Comparison of ENCODE assay signal across 24 mouse cellular contexts in genomic region chr6:22012501-22012900, GRCm38 (mm10).
"Had no signal": no experiment of that assay in that cellular context is flagged by ENCODE, and none has a peak within 500 bp of the region (broad histone marks: within the 10 kb centered on the region; RNA-seq: fewer than 3 reads in every experiment).

No protein-coding gene starts in this region.

- ATAC-seq: forebrain, embryonic 15.5 days; forebrain, postnatal 0 days; hindbrain, postnatal 0 days; intestine, embryonic 16.5 days had no signal

- H3K4me3 ChIP-seq: forebrain, embryonic 15.5 days; heart, embryonic 13.5 days; heart, embryonic 15.5 days; hindbrain, embryonic 13.5 days; hindbrain, embryonic 15.5 days; kidney, embryonic 15.5 days; limb, embryonic 13.5 days; limb, embryonic 15.5 days; liver, embryonic 13.5 days; liver, embryonic 15.5 days had no signal

- H3K27me3 ChIP-seq: forebrain, embryonic 15.5 days; heart, embryonic 13.5 days; heart, embryonic 15.5 days; hindbrain, embryonic 13.5 days; hindbrain, embryonic 15.5 days; kidney, embryonic 15.5 days; limb, embryonic 13.5 days; limb, embryonic 15.5 days; liver, embryonic 13.5 days; liver, embryonic 15.5 days had no signal

- H3K4me2 ChIP-seq: forebrain, embryonic 15.5 days; heart, embryonic 13.5 days; heart, embryonic 15.5 days; hindbrain, embryonic 13.5 days; hindbrain, embryonic 15.5 days; kidney, embryonic 15.5 days; limb, embryonic 13.5 days; limb, embryonic 15.5 days; liver, embryonic 13.5 days; liver, embryonic 15.5 days had no signal

- H3K9ac ChIP-seq: forebrain, embryonic 15.5 days; forebrain, postnatal 0 days; heart, embryonic 13.5 days; heart, embryonic 15.5 days; hindbrain, embryonic 13.5 days; hindbrain, embryonic 15.5 days; kidney, embryonic 15.5 days; limb, embryonic 13.5 days; limb, embryonic 15.5 days; liver, embryonic 13.5 days; liver, embryonic 15.5 days had no signal

- H3K27ac ChIP-seq: forebrain, embryonic 15.5 days; heart, embryonic 13.5 days; heart, embryonic 15.5 days; hindbrain, embryonic 13.5 days; hindbrain, embryonic 15.5 days; hindbrain, postnatal 0 days; kidney, embryonic 15.5 days; kidney, postnatal 0 days; limb, embryonic 13.5 days; limb, embryonic 15.5 days; liver, embryonic 13.5 days; liver, embryonic 15.5 days had no signal

- DNase-seq: forebrain, postnatal 0 days; gastrocnemius, postnatal 14 days; gastrocnemius, postnatal 36 days; heart, postnatal 10 days; heart, postnatal 36 days; kidney, adult 11 months; kidney, postnatal 14 days; kidney, postnatal 36 days; layer of hippocampus, adult 9-11 months; layer of hippocampus, postnatal 36 days; left cerebral cortex, postnatal 4 days; liver, embryonic 13.5 days had no signal

- H3K36me3 ChIP-seq: forebrain, embryonic 15.5 days; heart, embryonic 13.5 days; heart, embryonic 15.5 days; hindbrain, embryonic 13.5 days; hindbrain, embryonic 15.5 days; liver, embryonic 13.5 days; liver, embryonic 15.5 days had no signal

- H3K9me3 ChIP-seq: forebrain, embryonic 15.5 days; heart, embryonic 13.5 days; heart, embryonic 15.5 days; hindbrain, embryonic 13.5 days; hindbrain, embryonic 15.5 days; kidney, embryonic 15.5 days; limb, embryonic 13.5 days; limb, embryonic 15.5 days; liver, embryonic 13.5 days; liver, embryonic 15.5 days had no signal

- H3K4me1 ChIP-seq: forebrain, embryonic 15.5 days; heart, embryonic 15.5 days; hindbrain, embryonic 13.5 days; hindbrain, embryonic 15.5 days; liver, embryonic 15.5 days had no signal
